Mouse (Mus musculus) stomach, embryonic 16.5 days (tissue): ENCODE measurements around the gene Dcaf17. TPM values are rescaled to one million over a fixed set of nuclear protein-coding genes. Genes with fewer than 3 reads are reported as not detected.

Experiments
- ATAC-seq: fragments of 200-750 bp; cut with Nextera tagmentation; 2 replicates; pipeline ENCODE4 v1.8.0; 2017; ENCODE audit warnings: moderate number of reproducible peaks, moderate TSS enrichment; ENCODE audit not compliant: insufficient read depth, low FRiP score
- H3K27ac ChIP-seq: fragments of 300-500 bp; sonication (generic); 2 replicates; pipeline ENCODE4 v1.5.1; 2014; ENCODE audit warnings: low read length
- H3K27me3 ChIP-seq: fragments of 300-500 bp; sonication (generic); 2 replicates; pipeline ENCODE4 v1.6.1; 2014; ENCODE audit warnings: low read length, control low read depth, mixed read lengths; ENCODE audit not compliant: control insufficient read depth, insufficient read depth
- H3K36me3 ChIP-seq: fragments of 300-500 bp; sonication (generic); 2 replicates; pipeline ENCODE4 v1.6.1; 2014; ENCODE audit warnings: low read length; ENCODE audit not compliant: control insufficient read depth, insufficient read depth
- H3K4me1 ChIP-seq: fragments of 300-500 bp; sonication (generic); 2 replicates; pipeline ENCODE4 v1.6.1; 2014; ENCODE audit warnings: low read length, control low read depth, mixed read lengths; ENCODE audit not compliant: control insufficient read depth, insufficient read depth
- H3K4me2 ChIP-seq: fragments of 300-500 bp; sonication (generic); 2 replicates; pipeline ENCODE4 v1.6.1; 2014; ENCODE audit warnings: low read depth, low read length, mixed read lengths
- H3K4me3 ChIP-seq: fragments of 300-500 bp; sonication (generic); replicated peaks from 2 replicates; pipeline ENCODE4 v1.5.1; 2014; ENCODE audit warnings: mild to moderate bottlenecking, low read length
- H3K9ac ChIP-seq: fragments of 300-500 bp; sonication (generic); 2 replicates; pipeline ENCODE4 v1.6.1; 2014; ENCODE audit warnings: low read length
- H3K9me3 ChIP-seq: fragments of 300-500 bp; sonication (generic); replicated peaks from 2 replicates; pipeline ENCODE4 v1.6.1; 2016; ENCODE audit warnings: low read length, control low read depth; ENCODE audit not compliant: control insufficient read depth
- WGBS: fragments of 180-500 bp; shearing (Covaris S2); extraction: QIAGEN DNeasy Blood & Tissue Kit; methylation state at CpG from one replicate; pipeline ENCODE4 v1.1.7; 2014; 5-methylcytosine and 5-hydroxymethylcytosine counted together
- polyA plus RNA-seq: library from polyadenylated mRNA; unstranded; fragments of >200 nt; fragmentation: Nextera tagmentation; extraction: Ambion mirVana; gene quantifications from 2 replicates; pipeline ENCODE4 v1.2.1, GENCODE M21; 2015

Dcaf17 gene
- polyA plus RNA-seq, 1 experiment from 2014 or later = 43.1 TPM

DNA sequence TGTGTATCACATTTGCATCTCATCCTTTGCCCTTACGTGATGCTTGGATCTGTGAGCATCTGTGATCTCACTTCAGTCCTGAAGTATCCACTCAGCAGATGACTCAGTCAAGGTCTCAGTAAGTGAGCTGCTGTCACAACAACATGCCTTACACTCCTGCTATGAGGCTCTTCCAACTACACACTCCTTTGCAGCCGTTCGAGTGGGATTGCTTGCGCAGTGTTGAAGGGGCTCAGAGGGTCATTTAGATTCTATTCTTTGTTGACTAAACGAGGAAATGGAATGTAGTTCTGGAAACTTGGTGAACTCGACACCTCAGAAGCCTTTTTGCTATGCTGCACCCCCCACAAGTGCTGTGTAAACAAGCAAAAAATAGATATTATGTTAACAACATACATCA, 9.0 kb upstream of the Dcaf17 start:
- H3K4me3 ChIP-seq = no peak overlapping the region
- peaks cover 3% of the 10 kb centered on the region; the same call in 1 of the 2 replicates for H3K4me1 ChIP-seq
- H3K27me3 ChIP-seq = no peaks in the 10 kb centered on the region
- H3K9me3 ChIP-seq = no peaks in the 10 kb centered on the region
- WGBS = 41% methylated on average over 6 of the region's 6 CpGs
- H3K27ac ChIP-seq = no peak overlapping the region
- no peaks in the 10 kb centered on the region for H3K36me3 ChIP-seq
- ATAC-seq = no peak
- H3K4me2 ChIP-seq = no peak overlapping the region
- H3K9ac ChIP-seq = no peak overlapping the region

GRCm38 (mm10) chr2:71046751-71047320, 8.3 kb upstream of the Dcaf17 start:
- Histone ChIP-seq H3K4me2 (no peak overlapping the region), H3K9me3 (no peaks in the 10 kb centered on the region), H3K36me3 (no peaks in the 10 kb centered on the region), H3K4me1 (peaks cover 3% of the 10 kb centered on the region; the same call in 1 of the 2 replicates), H3K27me3 (no peaks in the 10 kb centered on the region), H3K4me3 (no peak overlapping the region), H3K27ac (no peak overlapping the region), H3K9ac (no peak overlapping the region)
- WGBS = 39% methylated on average over 6 of the region's 6 CpGs
- ATAC-seq = no peak

DNA sequence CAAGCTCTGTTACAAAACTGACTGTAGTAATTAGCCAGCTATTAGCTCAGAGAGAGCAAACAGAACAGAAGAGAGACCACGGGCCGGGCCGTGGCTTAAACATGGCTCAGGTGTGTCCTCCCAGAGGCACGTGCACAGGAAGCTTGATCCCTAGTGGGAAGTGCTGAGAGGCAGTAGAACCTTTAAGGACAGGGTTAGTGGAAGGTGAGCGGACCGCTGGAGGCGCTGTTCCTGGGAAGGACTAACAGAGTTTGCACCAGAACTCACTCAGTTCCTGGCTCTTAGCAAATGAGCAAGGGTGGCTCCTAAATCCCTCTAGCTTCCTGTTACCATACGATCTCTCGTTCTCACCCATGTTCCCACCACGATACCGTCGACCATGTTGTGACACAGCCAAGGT, 6.2 kb upstream of the Dcaf17 start:
- H3K27ac ChIP-seq = no peak overlapping the region
- no peak for ATAC-seq
- H3K36me3 ChIP-seq = no peaks in the 10 kb centered on the region

GRCm38 (mm10) chr2:71050511-71050910, 4.6 kb upstream of the Dcaf17 start:
- Histone ChIP-seq H3K36me3 (no peaks in the 10 kb centered on the region), H3K4me1 (peaks cover 8% of the 10 kb centered on the region; the same call in 1 of the 2 replicates), H3K9me3 (no peaks in the 10 kb centered on the region), H3K9ac (no peak overlapping the region), H3K27me3 (no peaks in the 10 kb centered on the region), H3K4me2 (no peak overlapping the region), H3K4me3 (no peak overlapping the region), H3K27ac (no peak overlapping the region)
- 91% methylated on average over 7 of the region's 7 CpGs for WGBS
- no peak for ATAC-seq

More for the DNA sequence above, 6.2 kb upstream of the Dcaf17 start:
- H3K9ac ChIP-seq = no peak overlapping the region
- H3K4me1 ChIP-seq = peaks cover 3% of the 10 kb centered on the region; the same call in 1 of the 2 replicates
- no peaks in the 10 kb centered on the region for H3K9me3 ChIP-seq
- no peak overlapping the region for H3K4me2 ChIP-seq
- no peaks in the 10 kb centered on the region for H3K27me3 ChIP-seq
- 60% methylated on average over 12 of the region's 12 CpGs for WGBS
- H3K4me3 ChIP-seq = no peak overlapping the region

DNA sequence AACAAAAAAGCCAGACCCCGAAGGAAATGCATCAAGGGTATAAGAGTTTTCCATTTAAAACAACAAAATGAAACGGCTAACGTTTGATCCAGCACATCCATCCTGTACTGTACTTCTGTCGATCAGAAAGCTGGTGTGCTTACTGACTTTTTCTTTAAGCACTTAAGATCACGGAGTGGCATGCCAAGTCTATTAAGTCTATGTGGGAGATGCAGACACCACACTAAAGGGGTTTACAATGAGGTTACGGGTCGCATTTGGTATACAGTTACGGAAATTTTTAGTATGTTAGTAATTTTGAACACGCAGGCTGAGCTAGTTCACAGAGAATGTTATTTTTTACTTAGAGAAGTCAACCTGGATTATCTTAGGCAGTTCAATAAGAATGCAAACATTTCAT, 412 bp upstream of the Dcaf17 start:
- peak overlapping the region; percentile 90 for H3K9ac ChIP-seq
- peak overlapping the region; percentile 76 for H3K4me2 ChIP-seq
- H3K4me1 ChIP-seq = peaks cover 5% of the 10 kb centered on the region; the same call in 1 of the 2 replicates
- H3K4me3 ChIP-seq = peak overlapping the region; percentile 73
- H3K27me3 ChIP-seq = no peaks in the 10 kb centered on the region
- 30% methylated on average over 9 of the region's 9 CpGs for WGBS
- H3K9me3 ChIP-seq = no peaks in the 10 kb centered on the region; the same call in 1 of the 2 replicates
- peaks cover 4% of the 10 kb centered on the region for H3K36me3 ChIP-seq
- H3K27ac ChIP-seq = peak overlapping the region; percentile 89
- no peak for ATAC-seq

GRCm38 (mm10) chr2:71056115-71056835, 1.1 kb downstream of the Dcaf17 start:
- no peak for ATAC-seq
- H3K4me1 ChIP-seq = peaks cover 5% of the 10 kb centered on the region; the same call in 1 of the 2 replicates
- H3K4me3 ChIP-seq = peak overlapping the region; percentile 73
- peak overlapping the region; percentile 87 for H3K9ac ChIP-seq
- no peaks in the 10 kb centered on the region for H3K27me3 ChIP-seq
- peaks cover 4% of the 10 kb centered on the region for H3K36me3 ChIP-seq
- H3K9me3 ChIP-seq = no peaks in the 10 kb centered on the region; the same call in 1 of the 2 replicates
- peak overlapping the region; percentile 63 for H3K4me2 ChIP-seq
- peak overlapping the region; percentile 97 for H3K27ac ChIP-seq
- WGBS = 11% methylated on average over 21 of the region's 21 CpGs

GRCm38 (mm10) chr2:71071601-71072000, 16.5 kb downstream of the Dcaf17 start:
- H3K4me2 ChIP-seq = no peak overlapping the region
- ATAC-seq = no peak
- no peak overlapping the region for H3K4me3 ChIP-seq
- no peak overlapping the region for H3K27ac ChIP-seq
- no peak overlapping the region for H3K9ac ChIP-seq
- no peaks in the 10 kb centered on the region for H3K9me3 ChIP-seq
- WGBS = 98% methylated on average over 4 of the region's 4 CpGs
- H3K4me1 ChIP-seq = no peaks in the 10 kb centered on the region
- H3K36me3 ChIP-seq = no peaks in the 10 kb centered on the region
- no peaks in the 10 kb centered on the region for H3K27me3 ChIP-seq

- no peaks in the 10 kb centered on the region for H3K4me1 ChIP-seq
- no peaks in the 10 kb centered on the region for H3K36me3 ChIP-seq
- no peak overlapping the region for H3K27ac ChIP-seq
- H3K9me3 ChIP-seq = no peaks in the 10 kb centered on the region
- no peak for ATAC-seq
- 78% methylated on average over 3 of the region's 3 CpGs for WGBS
- H3K27me3 ChIP-seq = no peaks in the 10 kb centered on the region
- H3K9ac ChIP-seq = no peak overlapping the region
- H3K4me3 ChIP-seq = no peak overlapping the region
- no peak overlapping the region for H3K4me2 ChIP-seq
These were observed 18.2 kb downstream of the Dcaf17 start for GRCm38 (mm10) chr2:71073330-71073729.

GRCm38 (mm10) chr2:71073828-71074227, 18.7 kb downstream of the Dcaf17 start:
- no peaks in the 10 kb centered on the region for H3K27me3 ChIP-seq
- no peak overlapping the region for H3K4me2 ChIP-seq
- H3K36me3 ChIP-seq = no peaks in the 10 kb centered on the region
- no peak overlapping the region for H3K4me3 ChIP-seq
- H3K27ac ChIP-seq = no peak overlapping the region
- no peaks in the 10 kb centered on the region for H3K4me1 ChIP-seq
- H3K9ac ChIP-seq = no peak overlapping the region
- whole genome bisulfite sequencing = 66% methylated on average over 3 of the region's 3 CpGs
- ATAC-seq = no peak
- H3K9me3 ChIP-seq = no peaks in the 10 kb centered on the region
